Comparison of ENCODE assay signal across 7 mouse cellular contexts in the genomic region with DNA sequence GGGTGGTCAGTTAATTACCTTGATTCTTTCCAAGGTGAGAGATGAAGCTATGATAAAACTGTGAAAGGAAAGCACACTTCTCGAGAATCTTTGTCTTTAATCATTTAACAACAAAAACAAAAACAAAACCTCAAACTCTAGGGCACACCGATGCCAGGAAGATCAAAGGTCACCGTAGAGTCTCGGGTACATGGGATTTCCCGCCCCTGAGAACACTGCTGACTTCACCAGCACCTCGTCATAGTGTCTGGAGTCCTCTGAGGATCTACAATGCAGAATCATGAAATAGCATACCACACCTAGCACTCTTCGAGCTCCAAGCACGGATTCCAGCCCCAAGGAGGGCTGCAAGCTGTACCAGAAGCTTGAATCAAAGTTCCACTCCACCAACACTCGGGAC. TPM values are rescaled to one million over a fixed set of nuclear protein-coding genes. Genes with fewer than 3 reads are reported as not detected.
A peak's percentile ranks its signal among the peaks of the same experiment; 100 is the strongest.
DNase-seq lines count a peak whose midpoint lies in the region; ATAC-seq and TF ChIP-seq lines count a peak whose summit lies in the region.

No protein-coding gene starts in this region.

- 67% methylated on average over 9 of the region's 9 CpGs for WGBS in lung, postnatal 0 days
- WGBS in forebrain, embryonic 16.5 days = 70% methylated on average over 9 of the region's 9 CpGs
- WGBS in limb, embryonic 10.5 days = 75% methylated on average over 9 of the region's 9 CpGs
- WGBS in stomach, embryonic 14.5 days = 75% methylated on average over 9 of the region's 9 CpGs

- H3K4me2 ChIP-seq in lung, postnatal 0 days (replicated peaks; ENCODE audit: low read depth, low read length) = peak overlapping the region; percentile 99; the same call in 1 of the 2 replicates
- peak overlapping the region; percentile 96 for H3K4me2 ChIP-seq in forebrain, embryonic 16.5 days (ENCODE audit: low read length)
- peak overlapping the region; percentile 98 for H3K4me2 ChIP-seq in stomach, embryonic 14.5 days (replicated peaks; ENCODE audit: low read depth, low read length)

- no peak overlapping the region for H3K9ac ChIP-seq in lung, postnatal 0 days (replicated peaks; ENCODE audit: low read depth)
- H3K9ac ChIP-seq in forebrain, embryonic 16.5 days (replicated peaks; ENCODE audit: low read depth, low read length) = no peak overlapping the region; the same call in 1 of the 2 replicates
- H3K9ac ChIP-seq in stomach, embryonic 14.5 days (replicated peaks; ENCODE audit: low read depth, low read length) = no peak overlapping the region

- TF ChIP-seq EP300 in lung, postnatal 0 days (IDR thresholded peaks at IDR 0.05) = no peak

- DNase-seq in lung, postnatal 0 days (ENCODE audit: low spot score) = no peak
- no peak for DNase-seq in lung, postnatal 36 days
- no peak for DNase-seq in limb, embryonic 10.5 days (ENCODE audit: low spot score)
- DNase-seq in natural killer cell, adult 2 months (ENCODE audit: low spot score in 2 of 2) = no peak
- DNase-seq in testis, postnatal 14 days (ENCODE audit: low spot score) = no peak

- no peaks in the 10 kb centered on the region for H3K9me3 ChIP-seq in lung, postnatal 0 days (ENCODE audit: low read length)
- H3K9me3 ChIP-seq in forebrain, embryonic 16.5 days (ENCODE audit: control insufficient read depth, low read length) = no peaks in the 10 kb centered on the region; the same call in 1 of the 2 replicates
- H3K9me3 ChIP-seq in limb, embryonic 10.5 days (replicated peaks) = no peaks in the 10 kb centered on the region
- no peaks in the 10 kb centered on the region for H3K9me3 ChIP-seq in stomach, embryonic 14.5 days (ENCODE audit: control insufficient read depth, low read depth, low read length)

- H3K27me3 ChIP-seq in lung, postnatal 0 days (replicated peaks; ENCODE audit: insufficient read depth, low read length) = no peaks in the 10 kb centered on the region
- no peaks in the 10 kb centered on the region for H3K27me3 ChIP-seq in forebrain, embryonic 16.5 days (replicated peaks; ENCODE audit: control insufficient read depth, insufficient read depth, low read length)
- no peaks in the 10 kb centered on the region; the same call in 1 of the 2 replicates for H3K27me3 ChIP-seq in limb, embryonic 10.5 days (ENCODE audit: low read depth, poor library complexity, severe bottlenecking)
- no peaks in the 10 kb centered on the region for H3K27me3 ChIP-seq in stomach, embryonic 14.5 days (ENCODE audit: control insufficient read depth, insufficient read depth, low read length)

- no peaks in the 10 kb centered on the region for H3K36me3 ChIP-seq in lung, postnatal 0 days (ENCODE audit: insufficient read depth, low read length)
- no peaks in the 10 kb centered on the region for H3K36me3 ChIP-seq in forebrain, embryonic 16.5 days (ENCODE audit: control insufficient read depth, insufficient read depth)
- no peaks in the 10 kb centered on the region for H3K36me3 ChIP-seq in limb, embryonic 10.5 days
- no peaks in the 10 kb centered on the region for H3K36me3 ChIP-seq in stomach, embryonic 14.5 days (ENCODE audit: control insufficient read depth, insufficient read depth, low read length)

- ATAC-seq in lung, postnatal 0 days = peak; percentile 41
- ATAC-seq in forebrain, embryonic 16.5 days = no peak
- ATAC-seq in stomach, embryonic 14.5 days (ENCODE audit: insufficient number of reproducible peaks, insufficient read depth, low FRiP score, low read depth) = no peak

- H3K27ac ChIP-seq in lung, postnatal 0 days (ENCODE audit: low read length) = no peak overlapping the region
- no peak overlapping the region; the same call in 1 of the 2 replicates for H3K27ac ChIP-seq in forebrain, embryonic 16.5 days (ENCODE audit: low read length)
- H3K27ac ChIP-seq in limb, embryonic 10.5 days = peak overlapping the region; percentile 87
- no peak overlapping the region for H3K27ac ChIP-seq in stomach, embryonic 14.5 days (ENCODE audit: low read length)

- 0 out of 2 replicates have a peak, but pooled peaks cover 4% of the 10 kb centered on the region for H3K4me1 ChIP-seq in lung, postnatal 0 days (ENCODE audit: insufficient read depth, low read depth, low read length)
- H3K4me1 ChIP-seq in forebrain, embryonic 16.5 days (replicated peaks; ENCODE audit: control insufficient read depth, insufficient read depth, low read length) = peaks cover 17% of the 10 kb centered on the region
- H3K4me1 ChIP-seq in limb, embryonic 10.5 days = peaks cover 11% of the 10 kb centered on the region
- no peaks in the 10 kb centered on the region for H3K4me1 ChIP-seq in stomach, embryonic 14.5 days (ENCODE audit: control insufficient read depth, insufficient read depth, low read length)

- 0 out of 2 replicates have a peak overlapping the region, but pooled peaks have one; percentile 56 for H3K4me3 ChIP-seq in lung, postnatal 0 days (ENCODE audit: low read depth, low read length)
- H3K4me3 ChIP-seq in forebrain, embryonic 16.5 days (replicated peaks; ENCODE audit: low read length) = peak overlapping the region; percentile 83
- peak overlapping the region; percentile 87 for H3K4me3 ChIP-seq in limb, embryonic 10.5 days
- H3K4me3 ChIP-seq in stomach, embryonic 14.5 days (ENCODE audit: low read depth, low read length) = peak overlapping the region; percentile 73; the same call in 1 of the 2 replicates

- TF ChIP-seq CTCF in lung, postnatal 0 days (IDR thresholded peaks at IDR 0.05) = no peak

RNA-seq across cellular contexts. Expression of a gene that starts 0.6 kb away (rescaled TPM):
- 4.7 and 6.2 TPM in 2 replicates for polyA plus RNA-seq in lung, postnatal 0 days (2015; fragmentation: Nextera tagmentation; extraction: Ambion mirVana)
- polyA plus RNA-seq in forebrain, embryonic 16.5 days (2015; fragmentation: Nextera tagmentation; extraction: Ambion mirVana) = 8.3 and 9.3 TPM in 2 replicates
- 12.7 and 14.9 TPM in 2 replicates for polyA plus RNA-seq in limb, embryonic 10.5 days (2016; fragmentation: Nextera tagmentation; extraction: Ambion mirVana)
- 7.4 and 7.8 TPM in 2 replicates for polyA plus RNA-seq in stomach, embryonic 14.5 days (2014; fragmentation: Nextera tagmentation; extraction: Ambion mirVana)

RNA-seq across cellular contexts. Expression of a gene that starts 24.7 kb away (rescaled TPM):
- 279 and 306 TPM in 2 replicates for polyA plus RNA-seq in lung, postnatal 0 days (2015; fragmentation: Nextera tagmentation; extraction: Ambion mirVana)
- 174 and 193 TPM in 2 replicates for polyA plus RNA-seq in forebrain, embryonic 16.5 days (2015; fragmentation: Nextera tagmentation; extraction: Ambion mirVana)
- 297 and 351 TPM in 2 replicates for polyA plus RNA-seq in limb, embryonic 10.5 days (2016; fragmentation: Nextera tagmentation; extraction: Ambion mirVana)
- 503 and 512 TPM in 2 replicates for polyA plus RNA-seq in stomach, embryonic 14.5 days (2014; fragmentation: Nextera tagmentation; extraction: Ambion mirVana)
